Mouse (Mus musculus) heart, postnatal 0 days (tissue): ENCODE measurements around the gene Relb. TPM values are rescaled to one million over a fixed set of nuclear protein-coding genes. Genes with fewer than 3 reads are reported as not detected.
A peak's percentile ranks its signal among the peaks of the same experiment; 100 is the strongest.

Experiments used
- ATAC-seq: fragments of 200-750 bp; cut with Nextera tagmentation; 2 replicates; pipeline ENCODE4 v1.8.0; 2017; ENCODE audit warnings: low read depth, moderate number of reproducible peaks, moderate library complexity; ENCODE audit not compliant: insufficient read depth
- DNase-seq: peaks from one replicate; pipeline ENCODE4 v3.0.0-alpha.2; 2016; ENCODE audit warnings: low spot score
- H3K27ac ChIP-seq: fragments of 300-500 bp; sonication (generic); 2 replicates; pipeline ENCODE4 v1.5.1; 2014; ENCODE audit warnings: low read depth, mild to moderate bottlenecking
- H3K27me3 ChIP-seq: fragments of 300-500 bp; sonication (generic); 2 replicates; pipeline ENCODE4 v1.6.1; 2014; ENCODE audit warnings: low read length, mixed read lengths; ENCODE audit not compliant: control insufficient read depth, insufficient read depth
- H3K36me3 ChIP-seq: fragments of 300-500 bp; sonication (generic); replicated peaks from 2 replicates; pipeline ENCODE4 v1.6.1; 2014; ENCODE audit warnings: low read length, mixed read lengths; ENCODE audit not compliant: control insufficient read depth, insufficient read depth
- H3K4me1 ChIP-seq: fragments of 300-500 bp; sonication (generic); 2 replicates; pipeline ENCODE4 v1.6.1; 2014; ENCODE audit warnings: antibody characterized with exemption; ENCODE audit not compliant: control insufficient read depth, insufficient read depth
- H3K4me2 ChIP-seq: fragments of 300-500 bp; sonication (generic); 2 replicates; pipeline ENCODE4 v1.6.1; 2014; ENCODE audit warnings: low read depth, mild to moderate bottlenecking, low read length, moderate library complexity
- H3K4me3 ChIP-seq: fragments of 300-500 bp; sonication (generic); 2 replicates; pipeline ENCODE4 v1.5.1; 2014; ENCODE audit warnings: low read depth, low read length
- H3K9ac ChIP-seq: fragments of 300-500 bp; sonication (generic); replicated peaks from 2 replicates; pipeline ENCODE4 v1.6.1; 2014; ENCODE audit warnings: low read depth, low read length, mixed read lengths
- H3K9me3 ChIP-seq: fragments of 300-500 bp; sonication (generic); replicated peaks from 2 replicates; pipeline ENCODE4 v1.6.1; 2016; ENCODE audit warnings: low read length; ENCODE audit not compliant: control insufficient read depth
- CTCF ChIP-seq: IDR thresholded peaks from 2 replicates; pipeline ENCODE4 v1.5.1; 2016; ENCODE audit warnings: antibody characterized with exemption, control low read depth, low read depth
- EP300 ChIP-seq: IDR thresholded peaks from 2 replicates; pipeline ENCODE4 v1.6.1; 2016; ENCODE audit warnings: antibody characterized with exemption, low read depth
- WGBS: fragments of 180-500 bp; shearing (Covaris S2); extraction: QIAGEN DNeasy Blood & Tissue Kit; methylation state at CpG from one replicate; pipeline ENCODE4 v1.1.7; 2014; 5-methylcytosine and 5-hydroxymethylcytosine counted together
- polyA plus RNA-seq: library from polyadenylated mRNA; unstranded; fragments of >200 nt; fragmentation: Nextera tagmentation; extraction: Ambion mirVana; gene quantifications from 2 replicates; pipeline ENCODE4 v1.2.1, GENCODE M21; 2015
- total RNA-seq: library from RNA; depleted of rRNA; stranded (reverse); fragments of >200 nt; gene quantifications from 2 replicates; pipeline ENCODE4 v1.2.3, GENCODE M21; 2014; ENCODE audit warnings: low replicate concordance

Relb gene
- total and polyA plus RNA-seq, 2 experiments from 2014 or later: 6.5 to 9.0 TPM

GRCm38 (mm10) chr7:19664455-19664954 is 35.3 kb upstream of the Relb start:
- Histone ChIP-seq H3K4me2 (peak overlapping the region; percentile 93), H3K27ac (peak overlapping the region; percentile 92), H3K4me1 (peaks cover 18% of the 10 kb centered on the region), H3K9me3 (no peaks in the 10 kb centered on the region), H3K36me3 (peaks cover 15% of the 10 kb centered on the region), H3K4me3 (peak overlapping the region; percentile 85), H3K9ac (peak overlapping the region; percentile 93), H3K27me3 (no peaks in the 10 kb centered on the region)
- under 1% methylated on average over 37 of the region's 37 CpGs for WGBS
- TF ChIP-seq CTCF: no peak
- TF ChIP-seq EP300: no peak
- ATAC-seq (peak; percentile 25), DNase-seq (no peak)

- peaks cover 14% of the 10 kb centered on the region for H3K4me1 ChIP-seq
- H3K4me2 ChIP-seq: peak overlapping the region; percentile 93
- peaks cover 19% of the 10 kb centered on the region for H3K36me3 ChIP-seq
- H3K9me3 ChIP-seq: no peaks in the 10 kb centered on the region
- H3K9ac ChIP-seq: peak overlapping the region; percentile 93
- peak overlapping the region; percentile 85 for H3K4me3 ChIP-seq
- no peak for DNase-seq
- ATAC-seq: no peak
- no peak for TF ChIP-seq EP300
- TF ChIP-seq CTCF: no peak
- WGBS: 21% methylated on average over 8 of the region's 8 CpGs
- no peaks in the 10 kb centered on the region for H3K27me3 ChIP-seq
- H3K27ac ChIP-seq: no peak overlapping the region; the same call in 1 of the 2 replicates
Measured at GRCm38 (mm10) chr7:19663940-19664339, 34.7 kb upstream of the Relb start.

GRCm38 (mm10) chr7:19652614-19653013 is 23.4 kb upstream of the Relb start:
- peaks cover 73% of the 10 kb centered on the region for H3K36me3 ChIP-seq
- H3K4me2 ChIP-seq: no peak overlapping the region
- H3K27ac ChIP-seq: peak overlapping the region; percentile 48

GRCm38 (mm10) chr7:19651063-19651786 is 22.0 kb upstream of the Relb start:
- WGBS: 71% methylated on average over 6 of the region's 6 CpGs
- Histone ChIP-seq H3K27ac (no peak overlapping the region), H3K9me3 (no peaks in the 10 kb centered on the region), H3K4me3 (no peak overlapping the region), H3K4me2 (no peak overlapping the region), H3K36me3 (peaks cover 80% of the 10 kb centered on the region), H3K27me3 (no peaks in the 10 kb centered on the region), H3K4me1 (peaks cover 5% of the 10 kb centered on the region; the same call in 1 of the 2 replicates), H3K9ac (no peak overlapping the region)
- no peak for TF ChIP-seq CTCF
- ATAC-seq (no peak), DNase-seq (no peak)

More at GRCm38 (mm10) chr7:19652614-19653013, 23.4 kb upstream of the Relb start:
- no peak overlapping the region for H3K9ac ChIP-seq
- H3K9me3 ChIP-seq: no peaks in the 10 kb centered on the region
- ATAC-seq (peak; percentile 88), DNase-seq (peak; percentile 69)
- H3K4me3 ChIP-seq: no peak overlapping the region
- H3K4me1 ChIP-seq: peaks cover 5% of the 10 kb centered on the region; the same call in 1 of the 2 replicates
- H3K27me3 ChIP-seq: no peaks in the 10 kb centered on the region
- WGBS: 44% methylated on average over 2 of the region's 2 CpGs
- TF ChIP-seq EP300 (peak; percentile 98), CTCF (no peak)

DNA sequence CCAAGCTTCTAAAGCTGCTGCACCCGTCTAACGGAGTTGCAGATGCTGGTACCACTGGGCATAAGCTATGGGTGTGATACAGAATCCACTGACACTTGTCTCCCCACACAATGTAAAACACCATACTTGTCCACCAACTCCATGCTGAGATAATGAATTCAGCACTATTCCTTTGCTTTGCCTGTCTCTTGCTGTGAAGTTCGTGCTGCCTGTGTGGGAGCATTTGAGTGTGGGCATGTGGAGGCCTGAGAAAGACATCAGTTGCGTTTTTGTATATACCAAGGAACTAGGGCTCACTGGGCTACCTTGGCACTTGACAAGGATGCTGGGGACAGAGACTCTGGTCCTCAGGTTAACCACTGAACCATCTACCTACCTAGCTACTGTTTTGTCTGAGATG is 12.0 kb upstream of the Relb start:
- WGBS: 91% methylated on average over 4 of the region's 4 CpGs
- no peak for TF ChIP-seq EP300
- no peak for DNase-seq
- Histone ChIP-seq H3K4me2 (no peak overlapping the region), H3K9me3 (no peaks in the 10 kb centered on the region), H3K36me3 (peaks cover 94% of the 10 kb centered on the region), H3K27me3 (no peaks in the 10 kb centered on the region), H3K27ac (no peak overlapping the region), H3K9ac (no peak overlapping the region), H3K4me3 (no peak overlapping the region), H3K4me1 (peaks cover under 1% of the 10 kb centered on the region; the same call in 1 of the 2 replicates)
- ATAC-seq: no peak
